ENCODE assay signal across 14 mouse cellular contexts in the genomic region with DNA sequence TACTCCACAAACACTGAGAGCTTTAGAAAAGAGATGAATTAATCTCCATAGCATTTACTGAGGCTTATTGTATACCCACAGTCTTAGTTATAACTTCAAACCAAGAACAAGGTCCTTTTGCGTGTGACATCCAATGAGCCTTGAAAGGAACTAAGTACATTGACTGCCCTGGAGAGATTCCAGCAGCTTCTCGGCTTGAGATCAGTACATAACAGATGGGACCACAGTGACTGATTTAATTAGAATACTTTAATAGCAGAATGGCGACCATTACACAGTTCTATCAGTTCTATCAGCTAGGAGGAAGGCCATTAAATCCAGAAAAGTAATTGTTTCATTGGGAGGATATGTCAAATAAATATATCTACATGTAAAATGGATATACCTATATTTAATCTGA.
DNase-seq lines count a peak whose midpoint lies in the region; ATAC-seq lines count a peak whose summit lies in the region.
"Had no signal": no experiment of that assay in that cellular context is flagged by ENCODE, and none has a peak within 500 bp of the region (broad histone marks: within the 10 kb centered on the region; RNA-seq: fewer than 3 reads in every experiment).

No protein-coding gene starts in this region.

- H3K4me3 ChIP-seq in forebrain, embryonic 16.5 days (replicated peaks; ENCODE audit: low read length): no peak overlapping the region
- H3K4me3 ChIP-seq: layer of hippocampus, adult 2 months; megakaryocyte, embryonic 14.5 days had no signal

- peak overlapping the region; percentile 41; the same call in 1 of the 2 replicates for H3K27ac ChIP-seq in forebrain, embryonic 16.5 days (ENCODE audit: low read length)
- H3K27ac ChIP-seq: layer of hippocampus, adult 2 months had no signal

- intact Hi-C loops in heart, postnatal 36 days (cut with DNase I): no loop called here

- H3K4me2 ChIP-seq in forebrain, embryonic 16.5 days (ENCODE audit: low read length): no peak overlapping the region

- no peaks in the 10 kb centered on the region for H3K36me3 ChIP-seq in forebrain, embryonic 16.5 days (ENCODE audit: control insufficient read depth, insufficient read depth)

- 0 out of 2 replicates have a peak, but pooled peaks cover 2% of the 10 kb centered on the region for H3K4me1 ChIP-seq in forebrain, embryonic 16.5 days (replicated peaks; ENCODE audit: control insufficient read depth, insufficient read depth, low read length)
- H3K4me1 ChIP-seq: megakaryocyte, embryonic 14.5 days had no signal

- DNase-seq in cerebellum, adult 11 months: no peak
- DNase-seq in cerebellum, adult 18-20 months: peak; percentile 3 to 9
- peak; percentile 6 to 18 for DNase-seq in layer of hippocampus, postnatal 10 days (ENCODE audit: low spot score in 2 of 2)
- no peak for DNase-seq in heart, postnatal 36 days
- DNase-seq in embryo, embryonic 9.5 days (ENCODE audit: extremely low spot score): no peak
- DNase-seq: adrenal gland, postnatal 25 days; kidney, adult 11 months; liver, postnatal 0 days; thymus, adult 2 months had no signal

- H3K9ac ChIP-seq in forebrain, embryonic 16.5 days (replicated peaks; ENCODE audit: low read depth, low read length): no peak overlapping the region
- H3K9ac ChIP-seq: liver, postnatal 0 days had no signal

- no peaks in the 10 kb centered on the region for H3K27me3 ChIP-seq in forebrain, embryonic 16.5 days (replicated peaks; ENCODE audit: control insufficient read depth, insufficient read depth, low read length)
- H3K27me3 ChIP-seq: megakaryocyte, embryonic 14.5 days had no signal

- H3K9me3 ChIP-seq in forebrain, embryonic 16.5 days (ENCODE audit: control insufficient read depth, low read length): no peaks in the 10 kb centered on the region
- H3K9me3 ChIP-seq: megakaryocyte, embryonic 14.5 days had no signal

- 8% methylated on average over 3 of the region's 3 CpGs for WGBS in forebrain, embryonic 16.5 days

- peak; percentile 49; the same call in 1 of the 2 replicates for ATAC-seq in cerebellum, adult (ENCODE audit: insufficient number of reproducible peaks, low FRiP score, low TSS enrichment)
- peak; percentile 94 for ATAC-seq in forebrain, embryonic 16.5 days
- ATAC-seq in granulocyte monocyte progenitor cell, adult 5-6 weeks (replicated peaks; ENCODE audit: poor library complexity, severe bottlenecking): no peak
- ATAC-seq: liver, postnatal 0 days had no signal

Comparison
In these comparisons a context has a peak if more than half of its experiments do, and no peak if none do; other contexts are left out.
1. DNase-seq: peak in cerebellum, adult 18-20 months (2 of 2) and layer of hippocampus, postnatal 10 days (2 of 2); none in cerebellum, adult 11 months (single experiment), heart, postnatal 36 days (0 of 2) and embryo, embryonic 9.5 days (single experiment).